Mouse (Mus musculus): Measurements from ENCODE around the gene Trio.

DNA sequence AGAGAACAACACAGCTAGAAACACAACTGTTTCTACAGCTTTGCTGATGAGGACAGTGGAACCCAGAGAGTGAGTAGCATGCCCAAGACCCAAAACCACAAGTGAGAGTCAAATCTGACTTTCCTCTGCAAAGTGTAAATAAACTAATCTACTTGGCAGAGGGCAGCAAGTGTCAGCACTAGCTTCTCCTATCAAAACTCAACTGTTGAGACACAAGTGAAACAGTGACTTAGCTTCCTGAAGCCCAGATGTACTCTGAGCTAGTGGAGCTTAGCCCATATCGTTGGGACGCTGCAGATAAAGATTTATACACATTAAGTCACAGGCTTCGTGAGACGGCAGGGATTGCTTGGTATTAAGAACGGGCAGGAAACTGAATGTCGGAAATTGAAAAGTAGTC lies 60.8 kb downstream of the Trio start:
- TF ChIP-seq CTCF (IDR thresholded peaks at IDR 0.05; ENCODE audit: control insufficient read depth, insufficient read depth, low read length) = no peak
- TF ChIP-seq POLR2A (IDR thresholded peaks at IDR 0.05; ENCODE audit: borderline replicate concordance, control insufficient read depth, low read depth, low read length) = no peak
